Mouse (Mus musculus): Measurements from ENCODE around the gene Chrna5.
"Not testable (repeated sequence)": the region's sequence is repeated elsewhere in the genome, so short reads cannot be mapped to it uniquely, and the experiment has no call there.

The Chrna5 gene

DNA sequence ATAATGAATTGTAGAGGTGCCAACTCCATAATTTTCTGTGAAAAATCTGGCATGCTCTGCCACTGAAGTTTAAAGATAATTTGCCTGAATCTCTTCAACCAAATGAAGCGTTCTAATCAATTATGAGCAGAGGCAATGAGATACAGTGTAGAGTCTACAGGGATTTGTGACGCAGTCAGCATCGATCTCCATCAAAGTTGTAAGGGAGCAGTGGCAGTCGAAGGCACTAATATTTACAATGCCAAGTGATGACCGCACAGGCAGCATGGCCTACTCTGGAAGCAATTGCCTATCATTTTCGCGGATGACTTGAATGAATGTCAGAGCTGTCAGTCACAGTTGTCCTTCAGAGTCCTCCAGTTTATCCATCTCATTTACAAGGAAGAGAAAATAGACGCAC is at the start of gene Chrna5:
TSS of gene Chrna5 (plus strand) at position 207 of the 400 bp plus-strand sequence.
- no peak for DNase-seq

GRCm38 (mm10) chr9:54931765-54932164 is 48.9 kb upstream of the Chrna5 start:
- DNase-seq, result no peak

GRCm38 (mm10) chr9:54932379-54932778 is 48.3 kb upstream of the Chrna5 start:
- no peak for DNase-seq

- no peak for DNase-seq
These were observed 38.6 kb upstream of the Chrna5 start for GRCm38 (mm10) chr9:54942071-54942470.

DNA sequence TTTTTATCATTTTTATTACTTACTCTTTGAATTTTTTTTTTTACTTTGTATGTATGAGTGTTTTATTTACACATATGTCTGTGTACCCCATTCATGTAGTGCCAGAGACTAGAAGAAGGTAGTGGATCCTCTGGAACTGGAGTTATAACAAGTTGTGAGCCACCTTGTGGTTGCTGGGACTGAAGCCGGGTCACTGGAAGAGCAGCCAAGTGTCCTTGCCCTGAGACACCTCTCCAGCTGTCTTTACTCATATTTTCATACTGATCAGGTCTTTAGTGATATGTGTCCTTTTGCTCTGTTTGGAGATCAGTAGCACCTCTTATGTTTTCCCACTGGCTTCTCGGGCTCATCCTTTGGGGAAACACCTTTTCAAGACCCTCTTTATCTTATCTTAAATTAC is 36.2 kb upstream of the Chrna5 start:
- no peak for DNase-seq

GRCm38 (mm10) chr9:54946256-54946655 is 34.4 kb upstream of the Chrna5 start:
- no peak for DNase-seq

- no peak for DNase-seq
These were observed 31.2 kb upstream of the Chrna5 start for GRCm38 (mm10) chr9:54949465-54949864.

- DNase-seq, result not testable (repeated sequence)
These were observed 30.5 kb upstream of the Chrna5 start for GRCm38 (mm10) chr9:54950162-54950561.

- peak; percentile 88 to 92 for DNase-seq
These were observed 29.9 kb upstream of the Chrna5 start, which contains the start of the genes Psma4 and AY074887 for GRCm38 (mm10) chr9:54950575-54951321. Gene Psma4, plus strand, starts transcription at chr9:54950790. Gene AY074887, minus strand, starts transcription at chr9:54950998.

DNA sequence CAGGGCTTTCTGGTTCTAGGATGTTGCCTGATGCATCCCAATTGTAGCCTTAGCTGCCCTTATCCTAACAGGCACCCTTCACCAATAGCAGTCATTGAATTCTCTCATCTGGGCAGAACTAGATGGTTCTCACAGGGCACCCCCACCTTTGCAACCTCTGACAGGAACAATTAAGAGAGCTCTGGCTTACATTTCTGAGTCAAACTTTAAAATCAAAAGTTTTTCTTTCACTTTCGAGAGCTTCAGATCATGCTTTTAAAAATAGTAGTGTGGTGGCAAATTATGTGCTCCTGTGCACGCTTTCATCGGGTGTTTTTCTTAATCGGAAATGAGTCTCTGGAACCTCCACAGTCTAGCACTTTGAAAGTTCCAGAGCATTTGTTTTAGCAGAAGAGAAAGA is 19.6 kb upstream of the Chrna5 start:
- DNase-seq, result no peak

DNA sequence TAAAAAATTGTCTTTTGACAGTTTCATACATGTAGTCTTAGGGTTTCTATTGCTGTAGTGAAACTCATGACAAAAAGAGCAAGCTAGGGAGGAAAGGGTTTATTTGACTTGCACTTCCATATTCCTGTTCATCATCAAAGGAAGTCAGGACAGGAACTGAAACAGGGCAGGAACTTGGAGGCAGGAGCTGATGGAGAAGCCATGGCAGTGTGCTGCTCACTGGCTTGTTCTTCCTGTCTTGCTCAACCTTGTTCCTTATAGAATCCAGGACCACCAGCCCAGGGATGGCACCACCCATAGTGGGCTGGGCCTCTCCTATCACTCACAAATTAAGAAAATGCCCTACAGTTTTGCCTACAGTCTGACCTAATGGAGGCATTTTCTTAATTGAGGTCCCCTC is 17.0 kb upstream of the Chrna5 start:
- no peak for DNase-seq

- no peak for DNase-seq
These were observed 10.6 kb upstream of the Chrna5 start for GRCm38 (mm10) chr9:54969972-54970637.

GRCm38 (mm10) chr9:54981291-54982191 is 861 bp downstream of the Chrna5 start:
- DNase-seq, result no peak

GRCm38 (mm10) chr9:54982401-54982800 is 1.7 kb downstream of the Chrna5 start:
- DNase-seq, result no peak

- no peak for DNase-seq
These were observed 9.7 kb downstream of the Chrna5 start for GRCm38 (mm10) chr9:54990362-54990761.

DNA sequence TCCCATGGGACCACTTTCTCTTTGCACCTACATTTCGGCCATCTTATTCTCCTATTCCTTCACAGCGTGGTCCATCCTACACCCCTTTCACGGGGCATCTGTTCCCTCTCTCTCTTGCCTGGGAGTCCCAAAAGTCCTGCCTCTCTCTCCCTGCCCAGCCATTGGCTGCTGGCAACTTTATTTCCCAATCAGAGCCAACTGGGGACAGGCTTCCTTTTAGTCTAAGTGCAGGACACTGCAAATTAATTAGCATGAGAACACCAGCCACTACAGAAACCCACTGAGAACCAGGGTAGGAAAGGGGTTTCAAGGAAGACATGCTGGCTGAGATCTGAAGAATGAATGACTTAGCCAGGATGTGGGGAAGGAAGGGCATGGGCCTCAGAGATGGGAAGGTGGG is 13.7 kb downstream of the Chrna5 start:
- no peak for DNase-seq

GRCm38 (mm10) chr9:54995645-54996044 is 15.0 kb downstream of the Chrna5 start:
- no peak for DNase-seq

DNA sequence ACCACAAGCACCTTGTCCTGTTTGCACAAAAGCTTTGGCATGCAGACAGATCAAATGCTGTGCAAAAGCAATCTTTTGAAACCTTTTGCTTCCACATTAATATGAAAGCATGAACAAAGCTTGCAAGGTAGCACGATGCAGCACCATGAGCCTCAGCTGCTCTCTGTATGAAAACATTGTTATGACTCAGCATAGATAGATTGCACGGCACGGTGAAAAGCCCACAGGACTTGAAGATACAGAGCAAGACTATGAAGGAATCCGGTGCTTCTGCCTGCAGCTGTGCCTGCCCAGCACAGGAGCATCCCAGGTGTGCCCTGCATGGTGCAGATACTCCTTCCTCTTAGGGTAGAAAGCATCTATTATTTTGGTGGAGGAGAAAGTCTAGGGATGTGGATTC is 22.9 kb downstream of the Chrna5 start:
- DNase-seq, result no peak

DNA sequence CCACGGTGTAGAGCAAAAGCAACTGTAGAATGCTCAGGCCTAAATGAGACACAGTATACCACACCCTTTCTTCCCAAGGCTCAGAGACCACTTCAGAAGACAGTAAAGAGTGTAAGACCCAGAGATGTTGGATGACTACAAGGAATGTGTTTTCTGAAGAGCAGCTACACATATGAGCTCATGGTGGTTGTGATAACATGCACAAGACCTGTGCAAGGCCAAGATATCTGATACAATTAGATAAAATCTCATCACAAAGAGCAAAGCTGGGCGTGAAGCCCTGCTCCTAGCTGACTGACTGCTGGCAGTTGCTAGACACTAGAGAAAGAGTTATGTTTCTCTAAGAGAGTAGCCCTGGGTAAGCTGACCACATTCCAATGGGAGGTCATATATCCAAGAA is 29.0 kb downstream of the Chrna5 start:
- DNase-seq, result no peak

- DNase-seq, result no peak
These were observed 30.1 kb downstream of the Chrna5 start for GRCm38 (mm10) chr9:55010588-55011350.

GRCm38 (mm10) chr9:55016926-55017325 is 36.2 kb downstream of the Chrna5 start:
- DNase-seq, result no peak

DNA sequence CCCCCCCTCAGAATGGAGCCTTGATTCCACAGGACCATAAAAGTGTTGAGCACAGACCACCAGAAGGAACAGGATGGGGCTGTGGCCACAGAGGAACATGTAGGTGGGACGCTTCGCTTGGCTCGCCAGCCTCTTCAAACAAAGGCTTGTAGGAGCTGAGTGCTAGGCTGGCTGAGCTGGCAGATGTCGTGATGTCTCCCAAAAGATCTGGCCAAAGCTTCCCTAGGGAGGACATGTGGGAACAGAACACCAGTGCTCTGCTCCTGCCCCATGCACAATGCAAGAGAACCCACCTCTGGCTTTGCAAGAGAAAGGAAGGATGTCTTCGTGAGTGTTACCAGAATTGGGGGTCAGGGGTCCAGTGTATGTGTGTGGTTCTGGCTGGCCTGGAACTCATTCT is 42.6 kb downstream of the Chrna5 start:
- no peak for DNase-seq
